Mouse (Mus musculus) intestine, embryonic 16.5 days (tissue): Measurements from ENCODE around the gene Mindy4. TPM values are rescaled to one million over a fixed set of nuclear protein-coding genes. Genes with fewer than 3 reads are reported as not detected.

Source experiments
- ATAC-seq: fragments of 200-750 bp; cut with Nextera tagmentation; 2 replicates; pipeline ENCODE4 v1.8.0; 2017; ENCODE audit warnings: moderate TSS enrichment, moderate library complexity
- H3K27ac ChIP-seq: fragments of 300-500 bp; sonication (generic); 2 replicates; pipeline ENCODE4 v1.5.1; 2014; ENCODE audit warnings: mild to moderate bottlenecking, low read length
- H3K27me3 ChIP-seq: fragments of 300-500 bp; sonication (generic); replicated peaks from 2 replicates; pipeline ENCODE4 v1.6.1; 2014; ENCODE audit warnings: low read length, control low read depth, mixed read lengths; ENCODE audit not compliant: control insufficient read depth, insufficient read depth
- H3K36me3 ChIP-seq: fragments of 300-500 bp; sonication (generic); 2 replicates; pipeline ENCODE4 v1.6.1; 2014; ENCODE audit warnings: low read length, control low read depth; ENCODE audit not compliant: control insufficient read depth, insufficient read depth
- H3K4me1 ChIP-seq: fragments of 300-500 bp; sonication (generic); 2 replicates; pipeline ENCODE4 v1.6.1; 2014; ENCODE audit warnings: low read length, control low read depth, mixed read lengths; ENCODE audit not compliant: control insufficient read depth, insufficient read depth
- H3K4me2 ChIP-seq: fragments of 300-500 bp; sonication (generic); 2 replicates; pipeline ENCODE4 v1.6.1; 2014; ENCODE audit warnings: low read depth, low read length, control low read depth
- H3K4me3 ChIP-seq: fragments of 300-500 bp; sonication (generic); 2 replicates; pipeline ENCODE4 v1.5.1; 2014; ENCODE audit warnings: mild to moderate bottlenecking, low read length
- H3K9ac ChIP-seq: fragments of 300-500 bp; sonication (generic); 2 replicates; pipeline ENCODE4 v1.6.1; 2014; ENCODE audit warnings: low read depth, low read length
- H3K9me3 ChIP-seq: fragments of 300-500 bp; sonication (generic); 2 replicates; pipeline ENCODE4 v1.6.1; 2016; ENCODE audit warnings: low read length, control low read depth; ENCODE audit not compliant: control insufficient read depth
- WGBS: fragments of 180-500 bp; shearing (Covaris S2); extraction: QIAGEN DNeasy Blood & Tissue Kit; methylation state at CpG from one replicate; pipeline ENCODE4 v1.1.7; 2014; 5-methylcytosine and 5-hydroxymethylcytosine counted together
- polyA plus RNA-seq: library from polyadenylated mRNA; unstranded; fragments of >200 nt; fragmentation: Nextera tagmentation; extraction: Ambion mirVana; gene quantifications from 2 replicates; pipeline ENCODE4 v1.2.1, GENCODE M21; 2015

Mindy4 gene
- polyA plus RNA-seq, 1 experiment from 2014 or later = 5.8 TPM

- no peak overlapping the region for H3K27ac ChIP-seq
- WGBS = 87% methylated on average over 7 of the region's 7 CpGs
- H3K9me3 ChIP-seq = no peaks in the 10 kb centered on the region
- peaks cover 7% of the 10 kb centered on the region for H3K4me1 ChIP-seq
- ATAC-seq = no peak
- H3K27me3 ChIP-seq = no peaks in the 10 kb centered on the region
- H3K4me2 ChIP-seq = no peak overlapping the region
- no peak overlapping the region for H3K4me3 ChIP-seq
- H3K36me3 ChIP-seq = no peaks in the 10 kb centered on the region
- H3K9ac ChIP-seq = no peak overlapping the region
These were observed 28.9 kb downstream of the Mindy4 start for GRCm38 (mm10) chr6:55232101-55232500.

GRCm38 (mm10) chr6:55232524-55233264, 29.5 kb downstream of the Mindy4 start:
- no peak overlapping the region for H3K9ac ChIP-seq
- no peaks in the 10 kb centered on the region for H3K27me3 ChIP-seq
- WGBS = 65% methylated on average over 3 of the region's 3 CpGs
- H3K27ac ChIP-seq = no peak overlapping the region
- ATAC-seq = peak; percentile 69
- H3K4me3 ChIP-seq = no peak overlapping the region
- H3K9me3 ChIP-seq = no peaks in the 10 kb centered on the region
- no peak overlapping the region for H3K4me2 ChIP-seq
- H3K4me1 ChIP-seq = peaks cover 7% of the 10 kb centered on the region
- H3K36me3 ChIP-seq = no peaks in the 10 kb centered on the region

- H3K4me2 ChIP-seq = no peak overlapping the region
- H3K27ac ChIP-seq = no peak overlapping the region
- H3K9me3 ChIP-seq = no peaks in the 10 kb centered on the region
- H3K27me3 ChIP-seq = no peaks in the 10 kb centered on the region
- 92% methylated on average over 5 of the region's 5 CpGs for WGBS
- no peak overlapping the region for H3K9ac ChIP-seq
- no peak for ATAC-seq
- H3K4me3 ChIP-seq = no peak overlapping the region
- peaks cover 7% of the 10 kb centered on the region for H3K4me1 ChIP-seq
- no peaks in the 10 kb centered on the region for H3K36me3 ChIP-seq
These were observed 30.1 kb downstream of the Mindy4 start for GRCm38 (mm10) chr6:55233326-55233725.

- Histone ChIP-seq H3K36me3 (no peaks in the 10 kb centered on the region), H3K4me3 (no peak overlapping the region), H3K27ac (no peak overlapping the region), H3K4me1 (peaks cover 10% of the 10 kb centered on the region), H3K9ac (no peak overlapping the region), H3K4me2 (no peak overlapping the region), H3K9me3 (no peaks in the 10 kb centered on the region), H3K27me3 (no peaks in the 10 kb centered on the region)
- WGBS = 83% methylated on average over 6 of the region's 6 CpGs
- ATAC-seq = no peak
These were observed 31.5 kb downstream of the Mindy4 start for GRCm38 (mm10) chr6:55234636-55235035.

GRCm38 (mm10) chr6:55235733-55236132, 32.5 kb downstream of the Mindy4 start:
- peaks cover 15% of the 10 kb centered on the region for H3K4me1 ChIP-seq
- WGBS = 52% methylated on average over 4 of the region's 4 CpGs
- no peak overlapping the region for H3K4me2 ChIP-seq
- ATAC-seq = no peak; the same call in 1 of the 2 replicates
- no peak overlapping the region for H3K4me3 ChIP-seq
- no peaks in the 10 kb centered on the region for H3K9me3 ChIP-seq
- no peaks in the 10 kb centered on the region for H3K27me3 ChIP-seq
- H3K9ac ChIP-seq = no peak overlapping the region
- H3K27ac ChIP-seq = no peak overlapping the region
- H3K36me3 ChIP-seq = no peaks in the 10 kb centered on the region

GRCm38 (mm10) chr6:55239931-55240330, 36.7 kb downstream of the Mindy4 start:
- H3K27me3 ChIP-seq = no peaks in the 10 kb centered on the region
- H3K4me3 ChIP-seq = no peak overlapping the region
- H3K4me1 ChIP-seq = peaks cover 15% of the 10 kb centered on the region
- 55% methylated on average over 8 of the region's 8 CpGs for WGBS
- H3K27ac ChIP-seq = no peak overlapping the region
- no peaks in the 10 kb centered on the region for H3K36me3 ChIP-seq
- H3K9ac ChIP-seq = no peak overlapping the region
- 0 out of 2 replicates have a peak, but pooled peaks have one; percentile 44 for ATAC-seq
- H3K4me2 ChIP-seq = no peak overlapping the region
- no peaks in the 10 kb centered on the region for H3K9me3 ChIP-seq

GRCm38 (mm10) chr6:55240591-55241260, 37.5 kb downstream of the Mindy4 start:
- 86% methylated on average over 9 of the region's 9 CpGs for WGBS
- Histone ChIP-seq H3K4me3 (no peak overlapping the region), H3K9me3 (no peaks in the 10 kb centered on the region), H3K27me3 (no peaks in the 10 kb centered on the region), H3K4me2 (no peak overlapping the region), H3K9ac (no peak overlapping the region), H3K4me1 (peaks cover 12% of the 10 kb centered on the region; the same call in 1 of the 2 replicates), H3K36me3 (no peaks in the 10 kb centered on the region), H3K27ac (no peak overlapping the region)
- ATAC-seq = no peak

- Histone ChIP-seq H3K27ac (no peak overlapping the region), H3K9ac (no peak overlapping the region), H3K4me2 (no peak overlapping the region), H3K27me3 (no peaks in the 10 kb centered on the region), H3K9me3 (no peaks in the 10 kb centered on the region), H3K36me3 (no peaks in the 10 kb centered on the region), H3K4me1 (peaks cover 8% of the 10 kb centered on the region; the same call in 1 of the 2 replicates), H3K4me3 (no peak overlapping the region)
- 78% methylated on average over 5 of the region's 5 CpGs for WGBS
- ATAC-seq = no peak
These were observed 38.3 kb downstream of the Mindy4 start for GRCm38 (mm10) chr6:55241479-55241878.

- 90% methylated on average over 8 of the region's 8 CpGs for WGBS
- Histone ChIP-seq H3K4me3 (no peak overlapping the region), H3K36me3 (no peaks in the 10 kb centered on the region), H3K4me1 (no peaks in the 10 kb centered on the region), H3K9me3 (no peaks in the 10 kb centered on the region), H3K27ac (no peak overlapping the region), H3K27me3 (no peaks in the 10 kb centered on the region), H3K9ac (no peak overlapping the region), H3K4me2 (no peak overlapping the region)
- no peak for ATAC-seq
These were observed 42.5 kb downstream of the Mindy4 start for GRCm38 (mm10) chr6:55245680-55246079.
